Mouse (Mus musculus) lung, adult 2 months (tissue): ENCODE data around the gene Rras.

Experiments used
- CTCF ChIP-seq: fragments of 200-500 bp; IDR thresholded peaks from 2 replicates; pipeline ENCODE4 v1.5.1; 2011; ENCODE audit warnings: mild to moderate bottlenecking, low read length, control low read depth; ENCODE audit not compliant: insufficient read depth
- POLR2A ChIP-seq: fragments of 200-500 bp; IDR thresholded peaks from 2 replicates; pipeline ENCODE4 v1.6.1; 2011; ENCODE audit warnings: low read depth, mild to moderate bottlenecking, control low read depth, low read length, borderline replicate concordance; ENCODE audit errors: extremely low read depth

DNA sequence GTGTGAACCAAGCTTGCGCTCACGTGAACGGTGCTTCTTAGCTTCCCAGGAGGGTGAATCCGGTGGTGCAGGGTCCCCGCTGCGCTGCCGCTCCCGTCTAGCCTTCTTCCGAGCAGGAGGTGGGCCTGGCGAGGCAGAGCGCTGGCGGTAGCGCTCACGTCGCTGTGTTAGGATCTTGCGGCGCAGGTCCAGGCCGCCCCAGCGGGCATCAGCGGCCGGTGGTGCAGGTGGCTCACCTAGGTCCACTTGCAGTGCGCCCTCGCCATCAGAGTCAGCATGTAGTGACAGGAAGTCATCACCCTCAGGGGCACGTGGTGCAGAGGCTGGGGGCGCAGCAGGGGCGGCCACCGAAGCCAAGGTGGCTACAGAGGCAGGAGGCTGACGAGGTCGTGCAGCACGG, 9.9 kb upstream of the Rras start:
- no peak for TF ChIP-seq POLR2A
- TF ChIP-seq CTCF: no peak
